Mouse (Mus musculus) natural killer cell, adult 2 months (primary cell): Measurements from ENCODE around the gene Ccdc50.

Experiments
- DNase-seq, 2 experiments: peaks; one replicate each; pipeline ENCODE4 v3.0.0; 2022; ENCODE audit warnings: low spot score in 2 of 2

Ccdc50 gene

DNA sequence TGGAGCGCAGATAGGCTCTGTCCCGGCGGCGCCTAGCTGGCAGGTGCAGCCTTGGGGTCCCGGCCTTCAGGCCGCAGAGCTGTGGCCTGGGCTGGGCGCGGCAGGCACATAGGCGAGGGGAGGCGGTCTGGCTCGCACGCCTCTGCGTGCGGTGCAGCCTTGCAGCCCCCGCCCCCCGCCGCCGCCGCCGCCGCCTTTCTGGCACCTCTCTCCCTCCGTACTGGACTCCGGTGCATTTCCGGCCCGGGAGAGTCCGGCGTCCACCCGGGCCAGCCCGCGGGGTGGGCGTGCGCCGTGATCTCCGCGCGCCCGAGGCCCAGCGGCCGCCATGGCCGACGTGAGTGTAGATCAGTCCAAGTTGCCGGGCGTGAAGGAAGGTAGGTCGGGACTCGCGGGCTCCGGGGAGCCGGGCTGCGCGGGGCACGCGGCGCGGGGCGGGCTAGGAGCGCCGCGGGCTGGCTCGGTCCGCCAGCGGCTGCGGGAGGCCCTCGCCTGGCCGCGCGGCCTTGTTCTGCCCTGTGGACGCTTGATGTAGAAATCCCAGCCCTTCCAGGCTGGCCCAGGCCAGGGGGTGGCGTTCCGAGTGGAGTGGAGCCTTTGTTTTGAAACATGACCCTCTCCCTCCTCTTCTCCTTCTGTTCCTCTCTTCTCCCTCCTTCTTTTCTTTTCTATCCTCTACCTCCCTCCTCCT is at the start of gene Ccdc50:
Ccdc50 (plus strand) TSS at position 109 of the 691 bp plus-strand sequence.
- DNase-seq = peak; percentile 60 to 63

DNA sequence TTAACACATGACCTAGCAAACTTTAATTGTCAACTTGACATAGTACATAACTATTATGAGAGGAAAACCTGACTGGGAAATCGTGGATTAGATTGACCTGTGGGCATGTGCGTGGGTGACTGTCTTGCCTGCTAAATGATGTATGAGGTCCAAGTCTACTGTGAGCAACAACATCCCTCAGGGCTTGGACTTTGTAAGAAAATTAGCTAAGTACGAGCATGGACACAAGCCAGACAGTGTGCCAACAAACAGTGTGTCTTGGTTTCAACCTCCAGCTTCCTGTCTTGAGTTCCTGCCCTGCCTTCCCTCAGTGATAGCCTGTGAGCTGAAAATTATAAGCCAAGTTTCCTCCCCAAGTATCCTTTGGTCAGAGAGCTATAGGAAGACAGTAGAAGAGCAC is 41.1 kb upstream of the Ccdc50 start:
- DNase-seq = no peak

DNA sequence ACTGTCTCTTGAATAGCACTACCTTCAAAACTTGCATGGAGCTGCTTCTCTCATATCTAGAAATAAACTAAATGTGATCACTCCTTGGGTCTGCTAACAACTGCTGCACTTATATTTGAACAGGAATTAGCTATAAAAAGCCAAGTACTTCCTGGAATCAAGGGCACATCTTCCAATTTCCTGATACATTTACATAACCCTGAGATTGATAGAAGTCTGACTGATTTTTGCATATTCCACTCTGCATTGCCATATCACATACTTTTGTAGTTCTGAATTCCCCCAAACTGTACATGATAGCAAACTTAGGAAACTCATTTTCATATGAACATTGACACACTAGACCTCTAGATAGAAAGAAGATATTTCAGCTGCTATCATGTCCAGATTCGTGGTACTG is 40.3 kb upstream of the Ccdc50 start:
- DNase-seq = no peak

GRCm38 (mm10) chr16:27349235-27349634 is 39.4 kb upstream of the Ccdc50 start:
- DNase-seq = peak; percentile 13 to 28

DNA sequence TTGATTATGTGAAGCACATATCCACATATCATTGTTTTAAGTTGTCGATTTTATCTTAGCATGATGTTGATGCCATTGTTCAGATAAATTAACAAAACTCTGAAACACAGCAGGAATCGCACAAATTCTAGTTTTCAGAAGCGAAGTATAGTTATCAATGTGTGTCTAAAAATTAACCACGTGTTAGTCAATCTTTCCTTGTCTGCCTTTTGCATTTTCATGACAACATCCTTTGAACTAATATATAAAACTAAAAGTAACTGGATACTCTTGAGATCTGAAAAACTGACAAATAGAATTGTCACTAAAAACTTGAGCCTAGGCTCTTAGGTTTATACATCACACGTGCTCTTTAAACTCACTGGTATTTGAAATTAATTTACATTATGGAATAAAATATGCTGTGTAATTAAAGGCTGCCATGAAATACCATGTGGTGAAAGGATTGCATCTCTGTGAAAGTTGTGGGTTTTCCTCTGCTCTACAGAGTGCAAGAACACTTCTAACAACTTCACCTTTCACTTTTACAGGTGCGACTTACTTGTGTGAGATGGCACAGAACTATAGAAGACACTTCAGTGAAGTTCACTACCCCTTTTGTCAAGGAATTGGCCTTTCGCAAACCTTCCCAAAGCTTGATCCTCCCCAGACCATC is 38.7 kb upstream of the Ccdc50 start:
- DNase-seq = no peak

DNA sequence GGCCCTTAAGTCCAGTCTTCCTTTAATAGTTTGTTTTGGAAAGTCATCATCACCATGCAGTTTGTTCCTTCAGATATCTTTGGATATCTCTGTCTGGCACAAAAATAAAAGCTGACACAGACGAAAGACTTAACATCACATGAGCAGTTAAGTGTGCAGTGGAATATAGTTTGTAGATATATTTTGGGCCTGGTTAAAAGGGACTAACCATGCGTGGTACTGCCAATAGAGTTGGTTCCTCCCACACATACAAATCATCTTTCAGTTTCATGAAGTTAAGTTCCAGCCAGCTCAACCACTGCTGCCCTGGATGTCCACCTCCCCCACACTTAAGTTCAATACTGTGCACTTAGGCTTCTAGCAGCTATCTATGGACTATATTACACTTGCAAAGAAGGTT is 34.2 kb upstream of the Ccdc50 start:
- no peak for DNase-seq

DNA sequence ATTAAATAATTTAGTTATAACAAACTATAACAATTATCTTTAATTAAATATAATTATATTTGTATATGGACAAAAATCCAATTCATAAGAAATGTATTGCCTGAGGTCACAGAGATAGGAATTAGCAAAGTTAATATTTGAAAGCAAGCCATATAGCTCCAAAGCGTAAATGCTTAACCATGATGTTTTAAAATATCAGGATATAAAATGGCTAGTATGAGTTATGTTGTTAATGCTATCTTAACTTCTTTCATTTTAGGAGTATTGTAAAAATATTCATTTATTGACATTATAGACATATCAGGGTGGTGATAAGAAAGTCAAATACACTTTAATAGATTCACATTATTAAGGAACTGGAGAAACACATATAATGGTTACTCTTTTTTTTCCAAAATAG is 28.6 kb upstream of the Ccdc50 start:
- DNase-seq = no peak

- DNase-seq = no peak
These were observed 18.5 kb upstream of the Ccdc50 start, which contains the start of gene Uts2b for GRCm38 (mm10) chr16:27370191-27370590. Gene Uts2b (minus strand): TSS chr16:27370239.

DNA sequence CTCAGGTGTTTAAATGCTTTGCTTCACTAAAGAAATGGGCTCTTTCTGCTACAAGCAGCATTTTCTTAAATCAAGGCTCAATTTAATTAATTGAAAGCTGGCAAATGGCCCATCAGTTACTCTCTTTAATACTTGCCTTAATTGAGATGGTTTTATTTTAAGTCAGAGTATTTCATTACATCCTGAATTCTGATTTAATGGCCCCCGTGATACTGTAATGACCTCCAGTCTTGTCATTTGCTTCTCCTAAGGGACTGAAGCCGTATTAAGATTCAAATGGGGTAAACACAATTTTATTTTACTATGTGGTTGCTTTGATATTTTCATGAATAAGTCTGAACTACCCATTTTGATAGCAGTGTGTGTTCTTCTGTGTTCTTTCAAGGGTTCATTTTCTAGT is 18.0 kb upstream of the Ccdc50 start:
- DNase-seq = no peak

DNA sequence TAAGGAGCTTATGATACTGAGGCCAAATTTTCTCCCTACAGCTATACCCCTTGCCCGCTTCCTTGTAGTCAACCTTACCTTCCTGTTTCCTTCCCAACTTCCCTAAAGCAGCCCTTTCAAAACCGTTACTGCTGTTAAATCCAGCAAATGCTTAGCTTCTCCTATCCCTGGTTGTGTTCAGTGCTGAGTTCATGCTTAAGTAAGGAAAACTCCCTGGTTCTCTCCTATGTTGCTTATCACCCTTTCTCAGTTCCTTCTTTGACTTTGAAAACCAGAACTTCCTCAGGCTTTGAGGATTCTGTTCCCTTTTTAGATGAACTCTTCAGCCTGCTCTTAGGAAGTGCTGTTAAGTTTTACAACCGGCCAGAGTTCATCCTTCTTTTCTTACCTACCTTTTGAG is 14.5 kb upstream of the Ccdc50 start:
- no peak for DNase-seq

DNA sequence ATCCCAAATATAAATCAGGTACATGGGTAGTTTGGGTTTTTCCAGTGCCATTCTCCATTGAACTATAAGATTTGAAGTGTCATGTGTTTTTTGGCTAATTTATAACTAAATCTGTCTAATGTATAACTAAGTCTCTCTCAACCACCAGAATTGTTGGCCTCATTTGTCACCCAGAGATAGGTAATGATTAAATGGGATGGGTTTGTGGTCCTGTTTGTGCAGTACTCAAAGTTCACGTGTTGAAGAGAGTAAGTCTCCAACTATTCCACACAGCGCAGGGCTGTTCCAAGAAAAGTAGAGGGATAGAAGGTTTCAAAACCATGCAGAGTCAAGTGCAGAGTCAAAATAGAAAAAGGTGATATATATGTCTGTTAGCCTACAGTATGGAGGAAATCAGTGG is 13.4 kb upstream of the Ccdc50 start:
- no peak for DNase-seq

DNA sequence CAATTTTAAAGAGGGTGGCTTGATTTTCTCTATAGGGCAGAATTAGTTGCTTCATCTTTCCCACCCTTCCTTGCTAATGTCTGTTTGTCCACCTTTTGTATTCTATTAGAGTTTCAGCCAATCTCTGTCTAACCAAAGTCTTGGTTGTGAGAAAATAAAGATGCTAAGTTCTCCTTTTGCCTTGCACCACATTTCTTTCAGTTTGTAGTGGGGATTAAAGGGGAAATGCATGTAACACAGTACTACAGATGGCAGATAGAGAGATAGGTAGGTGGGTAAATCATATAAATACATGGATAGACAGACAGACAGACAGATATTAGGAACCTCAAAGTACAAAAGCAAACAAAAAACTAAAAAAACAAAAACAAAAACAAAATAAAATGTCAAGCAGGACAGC is 12.1 kb upstream of the Ccdc50 start:
- no peak for DNase-seq

- DNase-seq = no peak
These were observed 6.5 kb upstream of the Ccdc50 start for GRCm38 (mm10) chr16:27382217-27382616.

- DNase-seq = no peak
These were observed 3.6 kb upstream of the Ccdc50 start for GRCm38 (mm10) chr16:27384893-27385603.

DNA sequence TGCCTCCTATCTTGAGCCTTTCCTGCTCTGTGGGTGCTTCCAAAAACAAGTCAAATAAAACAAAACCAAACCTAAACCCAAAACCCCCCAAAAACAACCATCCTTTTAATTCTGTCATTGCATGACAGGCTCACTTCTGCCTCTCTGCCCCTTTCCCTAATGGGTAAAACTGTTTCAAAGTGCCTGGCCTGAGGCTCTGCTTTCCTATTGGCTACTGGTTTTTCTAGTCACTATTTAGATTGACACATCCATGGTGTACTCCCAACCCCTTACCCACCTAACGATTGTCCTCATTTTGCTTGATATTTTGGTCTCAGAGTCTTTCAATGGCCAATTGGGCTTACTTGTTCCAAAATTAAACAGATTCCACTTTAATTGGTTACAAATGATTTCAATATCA is 3.0 kb upstream of the Ccdc50 start:
- no peak for DNase-seq

DNA sequence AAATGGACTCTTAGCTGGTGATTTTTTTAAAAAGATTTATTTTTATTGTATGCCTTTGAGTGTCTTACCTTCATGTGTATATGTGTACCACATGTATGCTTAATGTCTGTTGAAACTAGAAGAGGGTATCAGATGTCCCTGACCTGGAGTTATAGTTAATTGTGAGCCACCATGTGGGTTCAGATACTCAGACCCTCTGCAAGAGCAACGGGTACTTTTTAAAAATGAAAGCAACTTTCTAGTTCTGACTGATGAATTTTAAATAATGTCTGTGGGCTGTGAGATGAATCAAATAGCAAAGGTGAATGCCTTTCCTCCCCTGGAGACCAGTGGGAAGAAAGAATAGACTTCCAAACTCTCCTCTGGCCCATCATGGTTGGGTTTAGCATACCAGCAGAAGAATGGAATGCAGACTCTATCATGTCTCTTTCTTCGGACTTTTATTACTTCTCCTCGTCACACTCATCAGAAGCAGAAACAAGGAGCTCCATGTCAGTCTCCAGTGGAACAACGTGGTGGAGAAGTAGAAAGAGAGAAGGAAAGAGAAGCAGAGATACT is 1.7 kb upstream of the Ccdc50 start:
- no peak for DNase-seq

GRCm38 (mm10) chr16:27387634-27388611 is 746 bp upstream of the Ccdc50 start:
- DNase-seq = peak; percentile 21 to 58

DNA sequence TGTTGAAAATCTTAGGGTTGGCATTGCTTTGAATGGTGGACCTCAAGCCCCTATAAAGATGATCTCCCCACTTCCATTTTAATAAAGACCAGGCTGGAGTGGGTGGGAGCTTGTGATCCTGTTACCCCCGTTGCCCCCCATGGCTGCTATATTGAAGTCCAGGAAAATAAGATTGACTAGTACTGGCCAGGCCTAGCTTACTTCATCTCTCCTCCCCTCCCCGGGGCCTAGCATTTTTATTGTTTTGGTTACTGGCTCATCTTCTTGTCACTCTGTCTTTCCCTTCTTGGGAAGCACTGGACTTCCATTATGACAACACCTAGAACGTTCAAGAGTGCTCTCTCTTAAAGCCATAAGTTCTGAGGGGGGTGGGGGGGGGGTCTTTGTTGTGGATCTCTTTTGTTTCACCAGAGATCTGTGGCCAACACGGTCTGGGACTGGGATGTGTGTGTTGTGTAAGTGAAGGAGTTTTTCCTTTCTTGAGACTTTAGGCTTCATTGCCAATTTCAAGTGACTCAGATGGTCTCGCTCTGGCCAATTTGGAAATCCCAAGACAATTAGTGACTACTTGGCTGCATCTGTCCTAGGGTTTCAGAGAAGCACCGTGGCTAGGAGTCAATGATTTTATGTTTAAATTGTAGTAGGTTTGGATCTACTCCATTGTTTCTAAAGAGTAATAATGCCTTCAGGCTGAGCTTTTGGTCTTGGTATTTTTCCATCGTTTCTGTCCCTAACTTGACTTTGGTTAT is 1.0 kb downstream of the Ccdc50 start:
- DNase-seq = no peak

DNA sequence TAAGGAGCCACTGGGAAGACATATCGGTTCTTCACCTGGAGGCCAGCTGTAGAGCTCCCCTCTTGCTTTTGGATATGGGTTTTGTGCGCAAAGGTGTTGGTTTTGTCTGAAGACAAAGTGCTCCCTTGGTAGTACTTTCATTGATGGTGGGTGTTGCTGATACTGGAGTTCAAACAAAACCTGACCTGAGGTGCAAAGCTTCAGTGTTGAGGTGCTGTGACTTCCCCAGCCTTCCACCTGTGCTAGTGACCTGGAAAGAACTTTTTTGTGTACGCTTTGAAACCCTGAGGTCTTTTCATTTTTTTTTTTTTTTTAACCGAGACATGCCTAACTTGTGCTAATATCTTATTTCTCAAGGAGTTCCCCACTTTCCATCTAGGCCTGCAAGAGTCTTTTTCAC is 1.6 kb downstream of the Ccdc50 start:
- no peak for DNase-seq

- DNase-seq = no peak
These were observed 3.2 kb downstream of the Ccdc50 start for GRCm38 (mm10) chr16:27391845-27392244.
